Mouse (Mus musculus) right cerebral cortex, postnatal 36 days (tissue): ENCODE data around the gene Timm50.

ENCODE experiments used
- DNase-seq, 2 experiments: peaks; one replicate each; pipeline ENCODE4 v3.0.0; 2022; ENCODE audit warnings: low spot score in 2 of 2, mixed read lengths in 1 of 2

Gene Timm50

GRCm38 (mm10) chr7:28326457-28326856 is 14.6 kb upstream of the Timm50 start:
- DNase-seq, result no peak

- no peak for DNase-seq
These were observed 13.4 kb upstream of the Timm50 start for GRCm38 (mm10) chr7:28325293-28325692.

GRCm38 (mm10) chr7:28321974-28322720 is 10.3 kb upstream of the Timm50 start:
- no peak for DNase-seq

- no peak for DNase-seq
These were observed 6.8 kb upstream of the Timm50 start for GRCm38 (mm10) chr7:28318714-28319113.

- no peak for DNase-seq
These were observed 6.2 kb upstream of the Timm50 start for GRCm38 (mm10) chr7:28318036-28318435.

- no peak for DNase-seq
These were observed 534 bp downstream of the Timm50 start for GRCm38 (mm10) chr7:28311151-28311925.

GRCm38 (mm10) chr7:28309737-28310136 is 2.1 kb downstream of the Timm50 start:
- no peak for DNase-seq

GRCm38 (mm10) chr7:28306216-28306615 is 5.7 kb downstream of the Timm50 start:
- DNase-seq, result no peak

GRCm38 (mm10) chr7:28305641-28306040 is 6.2 kb downstream of the Timm50 start:
- no peak for DNase-seq

- DNase-seq, result no peak
These were observed 10.0 kb downstream of the Timm50 start, which contains the start of gene Dll3 for GRCm38 (mm10) chr7:28301616-28302433. Gene Dll3, minus strand, starts transcription at chr7:28302238.

GRCm38 (mm10) chr7:28298837-28299625 is 12.8 kb downstream of the Timm50 start:
- no peak for DNase-seq

- peak; percentile 49 to 68 for DNase-seq
These were observed 17.4 kb downstream of the Timm50 start for GRCm38 (mm10) chr7:28294481-28294880.

GRCm38 (mm10) chr7:28290638-28291590 is 21.0 kb downstream of the Timm50 start, which contains the start of gene Selenov:
Gene Selenov, minus strand, starts transcription at chr7:28291186.
- peak in 1 of 2 experiments; percentile 42 for DNase-seq

- DNase-seq, result no peak
These were observed 21.7 kb downstream of the Timm50 start for GRCm38 (mm10) chr7:28290165-28290564.

GRCm38 (mm10) chr7:28280630-28281029 is 31.2 kb downstream of the Timm50 start:
- no peak for DNase-seq

GRCm38 (mm10) chr7:28278279-28278652 is 33.6 kb downstream of the Timm50 start:
- no peak for DNase-seq

GRCm38 (mm10) chr7:28277615-28278278 is 34.1 kb downstream of the Timm50 start, which contains the start of gene Eid2b:
Gene Eid2b, plus strand, starts transcription at chr7:28277739.
- peak; percentile 89 to 93 for DNase-seq

GRCm38 (mm10) chr7:28277237-28277614 is 34.6 kb downstream of the Timm50 start:
- no peak for DNase-seq

GRCm38 (mm10) chr7:28271761-28272160 is 40.1 kb downstream of the Timm50 start:
- no peak for DNase-seq
